Mouse (Mus musculus) embryonic facial prominence, embryonic 13.5 days (tissue): ENCODE results near the gene Mrps31. TPM values are rescaled to one million over a fixed set of nuclear protein-coding genes. Genes with fewer than 3 reads are reported as not detected.

ENCODE experiments used
- ATAC-seq: fragments of 200-750 bp; cut with Nextera tagmentation; 2 replicates; pipeline ENCODE4 v1.8.0; 2017; ENCODE audit warnings: low read depth; ENCODE audit not compliant: insufficient number of reproducible peaks, insufficient read depth, low FRiP score, low TSS enrichment
- H3K27ac ChIP-seq: fragments of 300-500 bp; sonication (generic); 2 replicates; pipeline ENCODE4 v1.5.1; 2015; ENCODE audit warnings: moderate library complexity, mild to moderate bottlenecking, inconsistent platforms
- H3K27me3 ChIP-seq: fragments of 300-500 bp; sonication (generic); 2 replicates; pipeline ENCODE4 v1.6.1; 2015; ENCODE audit warnings: mild to moderate bottlenecking, inconsistent platforms
- H3K36me3 ChIP-seq: fragments of 300-500 bp; sonication (generic); 2 replicates; pipeline ENCODE4 v1.6.1; 2015; ENCODE audit warnings: mild to moderate bottlenecking, inconsistent platforms
- H3K4me1 ChIP-seq: fragments of 300-500 bp; sonication (generic); 2 replicates; pipeline ENCODE4 v1.6.1; 2015; ENCODE audit warnings: inconsistent platforms
- H3K4me2 ChIP-seq: fragments of 300-500 bp; sonication (generic); 2 replicates; pipeline ENCODE4 v1.6.1; 2015; ENCODE audit warnings: moderate library complexity, mild to moderate bottlenecking, inconsistent platforms
- H3K4me3 ChIP-seq: fragments of 300-500 bp; sonication (generic); 2 replicates; pipeline ENCODE4 v1.5.1; 2015; ENCODE audit warnings: mild to moderate bottlenecking, inconsistent platforms
- H3K9ac ChIP-seq: fragments of 300-500 bp; sonication (generic); 2 replicates; pipeline ENCODE4 v1.6.1; 2015; ENCODE audit warnings: mild to moderate bottlenecking, inconsistent platforms
- H3K9me3 ChIP-seq: fragments of 300-500 bp; sonication (generic); 2 replicates; pipeline ENCODE4 v1.6.1; 2016; ENCODE audit warnings: inconsistent platforms
- WGBS: fragments of 180-500 bp; shearing (Covaris S2); methylation state at CpG from one replicate; pipeline ENCODE4 v1.1.7; 2015; ENCODE audit warnings: mixed read lengths; 5-methylcytosine and 5-hydroxymethylcytosine counted together
- polyA plus RNA-seq: library from polyadenylated mRNA; unstranded; fragments of >200 nt; fragmentation: Nextera tagmentation; extraction: Ambion mirVana; gene quantifications from 2 replicates; pipeline ENCODE4 v1.2.1, GENCODE M21; 2015

Mrps31 gene
- 39.3 and 40.3 TPM in 2 replicates for polyA plus RNA-seq

DNA sequence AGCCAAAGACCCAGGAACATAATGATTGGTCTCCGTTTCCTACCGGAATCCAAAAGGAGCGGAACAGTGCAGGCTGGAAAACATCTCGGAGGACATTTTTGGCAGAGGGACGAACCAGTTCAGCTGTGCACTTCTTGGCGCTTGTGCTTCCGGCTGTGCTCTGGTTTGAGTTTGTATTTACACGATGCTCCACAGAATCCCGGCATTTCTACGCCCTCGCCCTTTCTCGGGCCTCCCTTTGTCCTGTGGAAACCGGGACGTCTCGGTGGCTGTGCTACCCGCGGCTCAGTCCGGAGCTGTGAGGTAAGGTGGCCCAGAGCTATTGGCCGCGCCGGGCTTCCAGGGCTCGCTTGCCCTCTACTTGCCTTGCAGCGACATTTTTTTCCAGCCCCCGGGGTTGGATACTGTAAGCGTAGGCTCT is at the start of gene Mrps31:
Gene Mrps31 (plus strand): TSS at position 80 of the 421 bp plus-strand sequence.
- Histone ChIP-seq H3K9me3 (no peaks in the 10 kb centered on the region), H3K27ac (peak within 1 kb of the TSS; percentile 78), H3K36me3 (peaks cover 12% of the 10 kb centered on the region), H3K4me3 (peak within 1 kb of the TSS; percentile 78), H3K4me1 (peaks cover 7% of the 10 kb centered on the region), H3K4me2 (peak within 1 kb of the TSS; percentile 68), H3K9ac (peak within 1 kb of the TSS; percentile 93), H3K27me3 (no peaks in the 10 kb centered on the region)
- peak; percentile 81; the same call in 1 of the 2 replicates for ATAC-seq
- 0% methylated on average over 25 of the region's 25 CpGs for WGBS

DNA sequence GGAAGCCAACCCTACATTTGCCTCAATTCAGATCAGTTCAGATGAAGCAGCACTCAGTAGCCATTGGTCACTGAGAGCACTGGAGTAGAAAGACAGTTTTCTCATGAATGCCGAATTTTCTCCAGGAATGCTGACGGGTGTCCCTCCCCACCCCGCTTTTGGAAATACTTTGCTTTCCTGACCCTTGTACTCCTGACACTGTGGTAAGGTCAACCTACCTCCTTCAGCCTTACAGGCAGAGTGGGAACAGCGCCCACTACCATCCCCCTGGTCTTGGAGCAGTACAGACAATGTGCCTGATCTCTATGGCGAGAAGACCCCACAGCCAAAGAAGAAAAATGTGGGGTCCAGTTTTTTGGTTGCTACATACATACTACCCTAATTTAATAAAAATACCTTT is 34.9 kb upstream of the Mrps31 start:
- 90% methylated on average over 5 of the region's 5 CpGs for WGBS
- Histone ChIP-seq H3K9me3 (no peaks in the 10 kb centered on the region), H3K4me1 (no peaks in the 10 kb centered on the region), H3K27me3 (no peaks in the 10 kb centered on the region), H3K36me3 (peaks cover 23% of the 10 kb centered on the region), H3K4me3 (no peak overlapping the region), H3K27ac (no peak overlapping the region), H3K4me2 (no peak overlapping the region), H3K9ac (no peak overlapping the region)
- no peak for ATAC-seq

DNA sequence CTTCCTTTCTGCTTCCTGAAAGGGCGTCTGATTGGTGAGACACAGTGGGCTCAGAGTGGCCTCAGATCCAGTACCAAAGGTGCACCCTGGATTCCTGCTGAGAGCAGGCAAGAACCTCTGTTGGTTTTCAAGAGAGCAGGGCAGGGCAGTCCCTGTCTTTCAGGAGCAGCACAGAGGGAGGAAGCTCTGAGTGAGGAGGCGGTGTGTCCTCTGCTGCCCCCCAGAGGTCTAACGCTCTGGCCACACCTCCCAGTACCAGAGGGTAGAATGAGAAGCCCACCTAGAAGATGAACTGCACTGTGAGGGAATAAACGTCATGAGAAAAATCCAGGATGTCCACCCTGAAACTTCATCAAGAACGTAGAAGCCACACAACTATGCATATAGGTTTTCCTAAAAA is 34.3 kb upstream of the Mrps31 start:
- no peak overlapping the region for H3K27ac ChIP-seq
- H3K9ac ChIP-seq: no peak overlapping the region
- 46% methylated on average over 5 of the region's 5 CpGs for WGBS
- no peaks in the 10 kb centered on the region for H3K9me3 ChIP-seq
- no peak overlapping the region for H3K4me3 ChIP-seq
- no peaks in the 10 kb centered on the region for H3K4me1 ChIP-seq
- ATAC-seq: no peak
- no peak overlapping the region for H3K4me2 ChIP-seq
- H3K36me3 ChIP-seq: peaks cover 29% of the 10 kb centered on the region
- H3K27me3 ChIP-seq: no peaks in the 10 kb centered on the region

DNA sequence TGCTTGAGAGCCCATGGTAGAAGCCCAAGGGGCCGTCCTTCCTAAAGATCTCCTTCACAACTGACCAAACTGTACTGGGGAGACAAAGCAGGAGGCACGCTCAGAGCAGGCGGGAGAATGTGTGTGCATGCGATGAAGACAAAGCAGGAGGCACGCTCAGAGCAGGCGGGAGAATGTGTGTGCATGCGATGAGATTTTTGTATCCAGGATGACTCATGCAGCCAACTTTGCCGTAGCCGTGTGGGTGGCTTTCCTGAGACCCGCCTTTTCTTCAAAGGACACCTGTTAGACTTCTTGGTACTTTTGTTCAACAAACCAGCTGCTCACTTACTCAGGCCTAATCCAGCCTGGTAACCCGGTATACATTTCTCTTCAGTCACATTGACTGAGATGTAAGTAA is 30.2 kb upstream of the Mrps31 start:
- H3K4me3 ChIP-seq: no peak overlapping the region
- no peak for ATAC-seq
- no peaks in the 10 kb centered on the region for H3K27me3 ChIP-seq
- no peaks in the 10 kb centered on the region for H3K4me1 ChIP-seq
- peaks cover 53% of the 10 kb centered on the region for H3K36me3 ChIP-seq
- H3K4me2 ChIP-seq: no peak overlapping the region
- no peaks in the 10 kb centered on the region for H3K9me3 ChIP-seq
- H3K9ac ChIP-seq: no peak overlapping the region
- WGBS: 92% methylated on average over 11 of the region's 11 CpGs
- H3K27ac ChIP-seq: no peak overlapping the region

DNA sequence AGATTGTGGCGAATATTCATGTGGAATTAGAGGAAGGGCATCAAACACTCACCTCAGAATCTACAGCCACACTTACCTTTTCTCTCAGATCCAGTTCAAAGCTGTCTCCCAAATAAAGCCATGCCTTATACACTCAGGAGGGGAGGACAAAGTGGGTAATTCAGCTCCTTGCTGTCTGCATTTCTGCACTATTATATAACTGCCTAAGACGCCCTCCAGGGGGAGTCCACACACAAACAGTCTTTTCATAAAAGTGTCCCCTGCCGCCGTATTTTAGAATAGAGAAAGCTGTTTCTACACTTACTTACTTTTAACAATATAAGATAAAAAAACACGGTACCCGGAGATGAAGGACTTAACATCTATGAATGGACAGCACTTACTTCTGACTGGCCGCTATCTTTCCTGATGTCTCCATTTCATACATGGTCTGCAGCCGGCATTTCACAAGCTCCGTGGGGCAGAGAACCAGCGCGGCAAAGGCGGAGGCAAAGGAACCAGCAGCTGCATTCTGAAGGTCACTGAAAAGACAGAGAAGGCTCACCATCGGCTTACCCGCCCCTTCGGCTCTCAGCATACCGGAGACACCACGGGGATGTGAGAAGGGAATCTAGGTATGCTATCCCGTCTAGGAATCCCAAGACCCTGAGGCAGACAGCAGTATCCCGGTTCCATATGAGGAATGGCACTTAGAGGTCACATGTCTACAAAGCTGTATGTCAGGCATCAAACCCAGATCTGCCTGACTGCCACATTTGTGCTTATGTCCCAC is 28.2 kb upstream of the Mrps31 start:
- Histone ChIP-seq H3K27me3 (no peaks in the 10 kb centered on the region), H3K4me1 (no peaks in the 10 kb centered on the region), H3K9me3 (no peaks in the 10 kb centered on the region), H3K36me3 (peaks cover 66% of the 10 kb centered on the region), H3K27ac (no peak overlapping the region), H3K9ac (no peak overlapping the region), H3K4me2 (no peak overlapping the region), H3K4me3 (no peak overlapping the region)
- WGBS: 80% methylated on average over 19 of the region's 19 CpGs
- no peak for ATAC-seq

DNA sequence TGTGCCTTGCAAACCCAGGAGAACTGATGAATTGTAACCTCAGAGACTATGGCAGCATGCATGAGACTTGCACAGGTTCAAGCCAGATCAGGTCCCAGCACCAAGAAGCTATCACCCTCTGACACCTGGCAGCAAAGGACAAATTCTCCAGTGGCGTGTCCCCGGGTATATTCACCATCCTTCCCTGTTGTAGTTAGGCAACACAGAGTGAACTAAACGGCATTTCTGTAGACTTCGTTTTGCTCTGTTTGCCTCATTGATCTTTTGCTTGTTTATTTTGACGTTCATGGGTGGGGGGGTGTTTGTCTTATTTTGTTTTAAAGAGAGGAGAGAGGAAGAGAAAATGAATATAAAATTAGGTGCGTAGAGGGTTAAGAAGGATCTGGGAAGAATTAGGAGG is 26.0 kb upstream of the Mrps31 start:
- no peak overlapping the region for H3K4me3 ChIP-seq
- ATAC-seq: no peak
- 94% methylated on average over 6 of the region's 6 CpGs for WGBS

DNA sequence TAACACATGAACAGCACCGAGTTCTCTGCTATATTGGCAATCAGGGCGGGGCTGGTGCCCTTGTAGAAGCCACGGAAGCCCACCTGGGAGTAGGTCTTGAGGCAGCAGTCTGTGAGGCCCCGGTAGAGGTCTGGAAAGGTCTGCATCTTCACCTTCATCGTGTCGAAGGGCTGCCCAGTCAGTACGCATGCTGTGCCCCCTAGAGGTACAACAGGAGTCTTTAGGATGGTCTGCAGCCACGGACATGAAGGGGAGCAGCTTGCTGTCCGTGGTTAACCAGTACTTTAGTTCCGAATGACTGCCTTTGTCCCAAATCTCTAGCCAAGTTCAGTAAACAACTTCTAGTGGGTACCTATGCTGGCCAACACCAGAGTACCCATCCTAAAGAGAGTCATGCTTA is 21.3 kb upstream of the Mrps31 start:
- H3K9me3 ChIP-seq: no peaks in the 10 kb centered on the region
- no peaks in the 10 kb centered on the region for H3K4me1 ChIP-seq
- no peak overlapping the region for H3K27ac ChIP-seq
- no peak overlapping the region for H3K9ac ChIP-seq
- H3K36me3 ChIP-seq: peaks cover 66% of the 10 kb centered on the region
- H3K4me3 ChIP-seq: no peak overlapping the region
- no peaks in the 10 kb centered on the region for H3K27me3 ChIP-seq
- WGBS: 79% methylated on average over 10 of the region's 10 CpGs
- H3K4me2 ChIP-seq: no peak overlapping the region
- ATAC-seq: no peak

More for the DNA sequence above, 26.0 kb upstream of the Mrps31 start:
- H3K9me3 ChIP-seq: no peaks in the 10 kb centered on the region
- H3K4me1 ChIP-seq: no peaks in the 10 kb centered on the region
- H3K9ac ChIP-seq: no peak overlapping the region
- H3K4me2 ChIP-seq: no peak overlapping the region
- no peaks in the 10 kb centered on the region for H3K27me3 ChIP-seq
- no peak overlapping the region for H3K27ac ChIP-seq
- peaks cover 76% of the 10 kb centered on the region for H3K36me3 ChIP-seq

DNA sequence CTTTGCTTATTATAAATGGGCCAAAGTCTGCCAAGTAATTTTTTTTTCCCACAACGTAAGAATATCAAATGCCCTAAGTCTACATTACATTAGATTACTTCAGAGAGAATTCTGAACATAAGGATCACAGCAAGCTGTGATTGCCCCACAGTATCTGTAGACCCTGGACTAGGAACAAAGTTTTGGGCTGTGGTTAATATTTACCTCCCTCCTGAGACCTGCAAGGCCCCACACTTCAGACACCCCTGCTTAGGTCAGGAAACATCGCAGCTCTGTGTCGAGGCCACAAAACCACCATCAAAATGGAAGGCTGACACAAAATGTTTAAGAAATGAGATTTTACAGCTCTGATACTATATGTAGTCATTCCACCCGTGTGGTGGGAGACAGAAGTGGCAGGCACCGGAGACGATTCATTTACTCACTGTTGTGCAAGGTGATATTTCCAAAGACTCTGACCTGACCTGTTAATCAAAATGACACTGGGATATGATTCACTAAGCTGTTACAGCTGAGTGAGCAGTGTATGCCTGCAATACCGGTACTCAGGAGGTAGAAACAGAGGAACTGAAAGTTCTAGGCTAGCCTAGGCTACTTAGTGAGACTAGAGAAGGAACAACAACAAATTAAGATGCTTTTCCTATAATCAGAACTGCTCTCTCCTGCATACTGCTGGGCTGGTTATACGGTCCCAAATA is 20.2 kb upstream of the Mrps31 start:
- Histone ChIP-seq H3K9me3 (no peaks in the 10 kb centered on the region), H3K36me3 (peaks cover 65% of the 10 kb centered on the region), H3K27me3 (no peaks in the 10 kb centered on the region), H3K4me2 (no peak overlapping the region), H3K4me3 (no peak overlapping the region), H3K4me1 (no peaks in the 10 kb centered on the region), H3K27ac (no peak overlapping the region), H3K9ac (no peak overlapping the region)
- WGBS: 86% methylated on average over 8 of the region's 8 CpGs
- no peak for ATAC-seq

DNA sequence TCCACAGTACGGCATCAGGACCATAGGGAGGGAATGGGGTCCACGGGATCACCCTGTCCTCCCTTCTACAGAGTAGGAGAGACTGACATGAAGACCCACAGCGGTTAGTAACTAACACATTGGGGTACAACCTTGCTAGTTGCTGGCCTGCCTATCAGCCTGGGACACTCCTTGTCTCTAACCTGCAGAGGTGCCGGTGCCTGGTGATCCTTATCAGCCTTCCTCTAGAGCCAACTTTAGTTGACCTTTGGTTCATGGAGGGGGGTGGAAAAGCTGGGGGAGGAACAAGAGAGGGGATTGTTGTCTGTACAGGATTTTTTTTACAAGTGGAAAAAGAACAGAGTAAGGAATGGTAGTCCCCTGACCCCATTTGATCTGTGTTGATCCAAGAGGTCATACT is 16.7 kb upstream of the Mrps31 start:
- Histone ChIP-seq H3K4me1 (0 out of 2 replicates have a peak, but pooled peaks cover 8% of the 10 kb centered on the region), H3K4me3 (no peak overlapping the region), H3K36me3 (peaks cover 32% of the 10 kb centered on the region), H3K9me3 (no peaks in the 10 kb centered on the region), H3K27ac (no peak overlapping the region), H3K9ac (no peak overlapping the region), H3K4me2 (no peak overlapping the region), H3K27me3 (no peaks in the 10 kb centered on the region)
- WGBS: 62% methylated on average over 4 of the region's 4 CpGs
- no peak for ATAC-seq

DNA sequence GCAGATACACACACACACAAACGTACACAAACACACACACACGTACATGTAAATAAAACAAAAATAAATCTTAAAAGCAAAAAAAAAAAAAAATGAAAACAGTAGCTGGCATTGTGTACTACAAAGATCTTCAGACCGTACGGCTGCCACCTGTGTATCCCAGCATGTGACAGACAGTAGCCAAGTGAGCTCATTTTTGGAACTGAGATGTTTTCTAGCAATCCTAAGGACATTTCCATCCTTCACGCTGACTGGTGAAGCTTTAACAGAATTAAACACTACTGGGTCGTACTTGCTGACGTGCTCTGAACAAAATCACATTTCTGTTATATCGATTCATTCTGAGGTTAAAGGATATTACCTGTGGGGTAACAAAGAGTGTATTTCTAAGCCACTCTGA is 15.9 kb upstream of the Mrps31 start:
- no peaks in the 10 kb centered on the region for H3K27me3 ChIP-seq
- no peak overlapping the region for H3K27ac ChIP-seq
- H3K9me3 ChIP-seq: no peaks in the 10 kb centered on the region
- no peak for ATAC-seq
- WGBS: 95% methylated on average over 8 of the region's 8 CpGs
- H3K9ac ChIP-seq: no peak overlapping the region
- no peak overlapping the region for H3K4me2 ChIP-seq
- peaks cover 24% of the 10 kb centered on the region for H3K36me3 ChIP-seq
- H3K4me1 ChIP-seq: 0 out of 2 replicates have a peak, but pooled peaks cover 8% of the 10 kb centered on the region
- no peak overlapping the region for H3K4me3 ChIP-seq

DNA sequence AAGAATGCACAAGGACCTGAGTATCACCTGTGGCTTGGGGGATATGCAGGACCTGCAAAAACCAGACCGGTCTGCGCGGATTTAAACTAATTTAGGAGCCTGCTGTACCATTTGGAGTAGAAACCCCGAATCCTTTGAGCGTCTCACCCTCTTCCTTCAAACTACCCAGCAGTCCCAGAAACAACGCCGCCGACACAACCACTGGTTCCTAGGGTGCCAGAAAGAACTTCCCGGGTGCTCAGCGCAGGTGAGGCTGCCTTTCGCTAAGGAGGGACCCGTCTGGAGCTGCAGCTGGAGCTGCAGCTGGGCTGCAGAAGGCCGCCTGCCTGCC is 13.4 kb upstream of the Mrps31 start:
- no peak; the same call in 1 of the 2 replicates for ATAC-seq
- H3K4me2 ChIP-seq: peak overlapping the region; percentile 75

More for the DNA sequence above, 13.4 kb upstream of the Mrps31 start:
- peaks cover 9% of the 10 kb centered on the region; the same call in 1 of the 2 replicates for H3K36me3 ChIP-seq
- H3K4me3 ChIP-seq: peak overlapping the region; percentile 76
- H3K4me1 ChIP-seq: 0 out of 2 replicates have a peak, but pooled peaks cover 8% of the 10 kb centered on the region
- 0% methylated on average over 13 of the region's 13 CpGs for WGBS
- H3K27ac ChIP-seq: peak overlapping the region; percentile 80
- H3K9me3 ChIP-seq: no peaks in the 10 kb centered on the region
- H3K27me3 ChIP-seq: no peaks in the 10 kb centered on the region
- H3K9ac ChIP-seq: peak overlapping the region; percentile 87
